Mouse (Mus musculus): ENCODE measurements at regions not wholly inside any gene's neighbourhood (a gene's known extent, or its start where the extent isn't known, plus 50 kb on each side); places are given as distances from the start of the nearest gene placed in this dataset.
"Not testable (repeated sequence)": the region's sequence is repeated elsewhere in the genome, so short reads cannot be mapped to it uniquely, and the experiment has no call there.

GRCm38 (mm10) chr2:114384566-114384965, 183.3 kb upstream of the Zfp770 start:
- WGBS: 24% methylated on average over 3 of the region's 3 CpGs
- H3K4me2 ChIP-seq: no peak overlapping the region
- no peaks in the 10 kb centered on the region for H3K4me1 ChIP-seq (replicated peaks)
- H3K4me3 ChIP-seq: no peak overlapping the region
- no peak for ATAC-seq (ENCODE audit: low FRiP score)
- no peak overlapping the region for H3K27ac ChIP-seq
- no peaks in the 10 kb centered on the region for H3K27me3 ChIP-seq
- no peak overlapping the region for H3K9ac ChIP-seq
- no peaks in the 10 kb centered on the region for H3K9me3 ChIP-seq
- H3K36me3 ChIP-seq: no peaks in the 10 kb centered on the region

GRCm38 (mm10) chr2:114378844-114379533, 177.7 kb upstream of the Zfp770 start:
- no peaks in the 10 kb centered on the region for H3K27me3 ChIP-seq
- no peak overlapping the region for H3K27ac ChIP-seq
- ATAC-seq (ENCODE audit: low FRiP score): no peak
- H3K9ac ChIP-seq: no peak overlapping the region
- no peaks in the 10 kb centered on the region for H3K9me3 ChIP-seq
- H3K4me1 ChIP-seq (replicated peaks): no peaks in the 10 kb centered on the region
- H3K36me3 ChIP-seq: no peaks in the 10 kb centered on the region
- H3K4me3 ChIP-seq: no peak overlapping the region
- H3K4me2 ChIP-seq: no peak overlapping the region
- 93% methylated on average over 1 of the region's 1 CpGs for WGBS

GRCm38 (mm10) chr2:114373476-114373875, 172.2 kb upstream of the Zfp770 start:
- Histone ChIP-seq H3K9me3 (no peaks in the 10 kb centered on the region), H3K4me3 (no peak overlapping the region), H3K27me3 (no peaks in the 10 kb centered on the region), H3K9ac (no peak overlapping the region), H3K36me3 (no peaks in the 10 kb centered on the region), H3K4me1 (replicated peaks) (no peaks in the 10 kb centered on the region), H3K27ac (no peak overlapping the region), H3K4me2 (no peak overlapping the region)
- ATAC-seq (ENCODE audit: low FRiP score): no peak
- WGBS: 76% methylated on average over 7 of the region's 7 CpGs

GRCm38 (mm10) chr2:114353876-114354275, 152.6 kb upstream of the Zfp770 start:
- H3K36me3 ChIP-seq; H3K27me3 ChIP-seq; H3K9me3 ChIP-seq; H3K4me3 ChIP-seq; ATAC-seq (ENCODE audit: low FRiP score); H3K9ac ChIP-seq; H3K4me1 ChIP-seq (replicated peaks); H3K27ac ChIP-seq; H3K4me2 ChIP-seq: not testable (repeated sequence)
- 78% methylated on average over 11 of the region's 11 CpGs for WGBS

- Histone ChIP-seq H3K9me3 (no peaks in the 10 kb centered on the region), H3K4me2 (no peak overlapping the region), H3K4me3 (no peak overlapping the region), H3K27ac (no peak overlapping the region), H3K4me1 (replicated peaks) (no peaks in the 10 kb centered on the region), H3K9ac (no peak overlapping the region), H3K27me3 (no peaks in the 10 kb centered on the region), H3K36me3 (no peaks in the 10 kb centered on the region)
- 71% methylated on average over 9 of the region's 9 CpGs for WGBS
- ATAC-seq (ENCODE audit: low FRiP score): no peak
Measured at GRCm38 (mm10) chr2:114340578-114341293, 139.5 kb upstream of the Zfp770 start.

GRCm38 (mm10) chr2:114301746-114302145, 100.5 kb upstream of the Zfp770 start:
- Histone ChIP-seq H3K27ac (no peak overlapping the region), H3K9ac (no peak overlapping the region)
- WGBS: 86% methylated on average over 3 of the region's 3 CpGs

GRCm38 (mm10) chr2:114295110-114295509, 93.8 kb upstream of the Zfp770 start:
- Histone ChIP-seq H3K36me3 (no peaks in the 10 kb centered on the region), H3K27ac (no peak overlapping the region), H3K9ac (no peak overlapping the region), H3K9me3 (no peaks in the 10 kb centered on the region), H3K27me3 (no peaks in the 10 kb centered on the region), H3K4me3 (no peak overlapping the region), H3K4me2 (no peak overlapping the region), H3K4me1 (replicated peaks) (no peaks in the 10 kb centered on the region)
- ATAC-seq (ENCODE audit: low FRiP score): no peak
- WGBS: 64% methylated on average over 1 of the region's 1 CpGs

More at GRCm38 (mm10) chr2:114301746-114302145, 100.5 kb upstream of the Zfp770 start:
- ATAC-seq (ENCODE audit: low FRiP score): no peak
- Histone ChIP-seq H3K9me3 (no peaks in the 10 kb centered on the region), H3K27me3 (no peaks in the 10 kb centered on the region), H3K4me1 (replicated peaks) (no peaks in the 10 kb centered on the region), H3K36me3 (no peaks in the 10 kb centered on the region), H3K4me3 (no peak overlapping the region), H3K4me2 (no peak overlapping the region)

GRCm38 (mm10) chr2:114291387-114291786, 90.1 kb upstream of the Zfp770 start:
- no peaks in the 10 kb centered on the region for H3K4me1 ChIP-seq (replicated peaks)
- H3K27me3 ChIP-seq: no peaks in the 10 kb centered on the region
- H3K4me3 ChIP-seq: no peak overlapping the region
- no peak overlapping the region for H3K9ac ChIP-seq
- no peak overlapping the region for H3K27ac ChIP-seq
- WGBS: 89% methylated on average over 5 of the region's 5 CpGs
- ATAC-seq (ENCODE audit: low FRiP score): no peak
- no peak overlapping the region for H3K4me2 ChIP-seq
- H3K36me3 ChIP-seq: no peaks in the 10 kb centered on the region
- H3K9me3 ChIP-seq: no peaks in the 10 kb centered on the region

- ATAC-seq (ENCODE audit: low FRiP score): no peak
- no peak overlapping the region for H3K4me3 ChIP-seq
- no peak overlapping the region for H3K9ac ChIP-seq
- no peaks in the 10 kb centered on the region for H3K27me3 ChIP-seq
- H3K36me3 ChIP-seq: no peaks in the 10 kb centered on the region
- H3K4me1 ChIP-seq (replicated peaks): no peaks in the 10 kb centered on the region
- H3K4me2 ChIP-seq: no peak overlapping the region
- H3K9me3 ChIP-seq: no peaks in the 10 kb centered on the region
- no peak overlapping the region for H3K27ac ChIP-seq
Measured at GRCm38 (mm10) chr2:114275536-114275935, 74.3 kb upstream of the Zfp770 start.

- H3K4me1 ChIP-seq (replicated peaks): peaks cover 8% of the 10 kb centered on the region; the same call in 1 of the 2 replicates
- no peak overlapping the region for H3K4me3 ChIP-seq
- peaks cover 8% of the 10 kb centered on the region; the same call in 1 of the 2 replicates for H3K27me3 ChIP-seq
- peak overlapping the region; percentile 31; the same call in 1 of the 2 replicates for H3K27ac ChIP-seq
- no peaks in the 10 kb centered on the region for H3K36me3 ChIP-seq
- H3K4me2 ChIP-seq: no peak overlapping the region
- ATAC-seq (ENCODE audit: low FRiP score): peak; percentile 76
- WGBS: 50% methylated on average over 8 of the region's 8 CpGs
- H3K9me3 ChIP-seq: no peaks in the 10 kb centered on the region
- no peak overlapping the region for H3K9ac ChIP-seq
Measured at GRCm38 (mm10) chr2:114260397-114261071, 59.3 kb upstream of the Zfp770 start.

GRCm38 (mm10) chr2:114259539-114259938, 58.3 kb upstream of the Zfp770 start:
- WGBS: 76% methylated on average over 4 of the region's 4 CpGs
- H3K27ac ChIP-seq: no peak overlapping the region
- peaks cover 8% of the 10 kb centered on the region; the same call in 1 of the 2 replicates for H3K27me3 ChIP-seq
- no peaks in the 10 kb centered on the region for H3K36me3 ChIP-seq
- H3K4me2 ChIP-seq: no peak overlapping the region
- no peaks in the 10 kb centered on the region for H3K9me3 ChIP-seq
- H3K9ac ChIP-seq: no peak overlapping the region
- ATAC-seq (ENCODE audit: low FRiP score): no peak
- H3K4me1 ChIP-seq (replicated peaks): peaks cover 8% of the 10 kb centered on the region; the same call in 1 of the 2 replicates
- no peak overlapping the region for H3K4me3 ChIP-seq

Data from hindbrain, embryonic 13.5 days (tissue).